Mouse (Mus musculus): ENCODE measurements around the gene Itfg1. TPM values are rescaled to one million over a fixed set of nuclear protein-coding genes. Genes with fewer than 3 reads are reported as not detected.
"Not testable (repeated sequence)": the region's sequence is repeated elsewhere in the genome, so short reads cannot be mapped to it uniquely, and the experiment has no call there.

Itfg1 gene
- total RNA-seq (2021), result 100 to 1,000 TPM; 193 to 199 TPM
- long read RNA-seq, experiment 1, transcript Itfg1-201 (18 exons, 3,306 nt), result major isoform, 392 of 434 reads
- long read RNA-seq, experiment 1, partial matches to known transcripts, result 14 of 434 reads
- long read RNA-seq, experiment 1, other reads (novel, unspliced or antisense), result 28 of 434 reads
- long read RNA-seq, experiment 2, transcript Itfg1-201 (18 exons, 3,306 nt), result major isoform, 243 of 275 reads
- long read RNA-seq, experiment 2, partial matches to known transcripts, result 12 of 275 reads
- long read RNA-seq, experiment 2, other reads (novel, unspliced or antisense), result 20 of 275 reads

DNA sequence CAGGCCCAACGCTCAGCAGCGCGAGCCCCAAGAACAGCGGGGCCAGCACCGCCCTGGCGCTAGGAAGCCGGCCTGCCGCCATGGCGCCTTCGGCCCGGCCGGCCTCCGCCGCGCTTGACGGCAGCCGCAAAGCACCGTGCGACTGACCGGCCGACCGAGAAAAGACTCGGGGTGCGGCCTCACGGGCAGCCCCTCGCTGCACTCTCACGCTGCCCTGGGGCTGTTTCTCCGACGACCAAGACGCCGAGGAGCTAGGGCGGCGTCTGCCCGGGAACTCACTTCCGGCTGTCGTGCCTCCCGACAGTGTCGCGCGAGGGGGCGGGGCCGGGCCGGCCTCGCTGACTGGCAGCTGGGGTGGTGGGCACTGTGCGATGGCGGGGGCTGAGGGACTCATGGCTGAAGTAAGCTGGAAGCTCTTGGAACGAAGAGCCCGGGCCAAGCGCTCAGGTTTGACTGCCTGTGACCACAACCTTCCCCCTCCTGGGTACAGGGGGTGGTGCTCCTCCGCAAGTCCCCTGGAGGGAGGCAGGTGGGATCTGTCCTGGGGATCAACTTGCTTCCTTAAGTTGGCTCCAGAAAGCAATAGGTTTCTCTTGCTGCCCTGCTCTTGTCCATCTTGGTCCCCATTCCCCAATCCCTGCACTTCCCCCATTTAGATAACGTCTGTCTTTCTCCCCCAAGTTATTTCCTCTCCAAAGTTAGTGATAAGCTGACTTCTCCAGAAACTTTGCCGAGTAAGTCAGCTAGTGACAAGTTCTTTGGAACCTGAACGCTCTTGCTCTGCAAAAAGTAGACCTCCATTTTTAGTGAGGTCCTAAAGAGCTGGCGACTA lies at the start of gene Itfg1, which contains the start of gene Phkb:
TSS of gene Itfg1 (minus strand) at position 265 of the 832 bp plus-strand sequence.
TSS of gene Phkb (plus strand) at position 303 of the 832 bp plus-strand sequence.
- peak; percentile 88 to 90 for DNase-seq (ENCODE audit: low spot score in 2 of 2)
- intact Hi-C loops (cut with DNase I), result loop anchor here (10.0 kb wide), 1 partner anchor 744 kb away; the partner anchor contains the start of gene Abcc12

DNA sequence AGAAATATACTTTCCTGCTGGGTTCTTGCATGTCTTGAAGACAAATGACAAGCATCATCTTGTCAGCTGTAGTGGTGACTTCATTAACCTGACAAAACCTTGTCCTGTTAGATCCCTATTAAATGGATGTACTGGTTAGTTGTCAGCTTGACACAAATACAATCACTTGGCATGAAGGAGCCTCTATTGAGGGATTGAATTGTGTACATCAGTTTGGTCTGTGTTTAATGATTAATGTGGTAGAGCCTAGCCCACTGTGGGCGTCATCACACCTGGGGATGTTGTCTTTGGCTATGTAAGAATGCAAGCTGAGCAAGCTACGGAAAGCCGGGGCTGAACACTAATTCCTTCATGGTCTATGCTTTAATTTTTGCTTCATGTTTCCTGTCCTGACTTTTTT lies 44.1 kb upstream of the Itfg1 start:
- DNase-seq (ENCODE audit: low spot score in 2 of 2), result no peak
- intact Hi-C loops (cut with DNase I), result no loop called here

DNA sequence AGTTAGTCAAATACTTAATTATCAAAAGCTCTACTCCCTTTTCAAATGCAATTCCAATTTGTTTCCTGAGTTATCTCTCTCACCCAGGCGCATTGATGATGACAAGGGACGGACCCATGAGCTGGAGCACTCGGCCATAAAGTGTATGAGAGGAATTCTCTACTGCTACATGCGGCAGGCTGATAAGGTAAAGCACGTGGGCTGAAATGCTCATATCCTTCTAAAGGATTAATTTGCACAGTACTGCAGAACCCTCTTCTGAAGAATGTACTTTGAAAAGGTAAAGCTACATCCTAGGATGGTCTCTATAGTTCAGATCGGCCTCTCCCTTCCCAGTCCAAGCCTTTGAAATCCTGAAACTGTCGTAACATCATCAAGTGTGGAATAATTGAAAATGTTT lies 38.9 kb upstream of the Itfg1 start:
- intact Hi-C loops (cut with DNase I), result no loop called here

DNA sequence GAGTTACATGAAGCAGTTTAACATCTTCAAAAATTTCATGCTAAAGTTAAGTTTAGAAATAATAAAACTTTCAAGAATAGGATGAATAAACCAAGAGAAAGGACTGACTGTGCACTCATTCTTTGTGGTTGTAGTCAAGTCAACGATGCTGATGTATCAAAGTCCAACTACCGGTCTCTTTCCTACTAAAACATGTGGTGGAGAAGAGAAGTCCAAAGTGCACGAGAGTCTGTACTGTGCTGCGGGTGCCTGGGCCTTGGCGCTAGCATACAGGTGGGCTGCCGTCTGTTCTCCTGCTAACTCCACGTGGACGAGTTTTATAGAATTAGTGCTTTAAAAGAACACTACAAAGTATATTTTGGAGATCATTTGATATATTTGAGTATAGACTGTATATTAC lies 37.3 kb upstream of the Itfg1 start:
- no peak for DNase-seq (ENCODE audit: low spot score in 2 of 2)
- intact Hi-C loops (cut with DNase I), result no loop called here

More for the DNA sequence above, 38.9 kb upstream of the Itfg1 start:
- no peak for DNase-seq (ENCODE audit: low spot score in 2 of 2)

DNA sequence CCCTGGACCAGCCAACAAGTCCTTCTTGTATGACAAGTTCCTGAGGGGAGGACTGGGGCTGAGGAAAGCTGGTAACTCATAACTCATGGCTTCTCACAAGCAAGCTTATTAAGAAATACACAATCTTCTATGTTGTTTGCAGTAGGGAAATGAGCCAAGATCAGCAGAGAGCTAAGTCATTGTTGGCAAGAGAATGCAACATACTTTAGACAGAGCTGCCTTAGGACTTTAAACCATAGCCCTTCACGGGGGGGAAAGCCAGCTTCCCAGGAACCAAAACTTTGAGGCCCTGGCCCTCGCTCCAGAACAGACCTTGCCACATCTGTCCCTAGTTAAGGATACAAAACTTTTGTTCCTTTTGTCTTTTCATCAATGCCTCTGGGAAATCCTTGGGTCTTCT lies 30.9 kb upstream of the Itfg1 start:
- intact Hi-C loops (cut with DNase I), result no loop called here
- DNase-seq (ENCODE audit: low spot score in 2 of 2), result no peak

DNA sequence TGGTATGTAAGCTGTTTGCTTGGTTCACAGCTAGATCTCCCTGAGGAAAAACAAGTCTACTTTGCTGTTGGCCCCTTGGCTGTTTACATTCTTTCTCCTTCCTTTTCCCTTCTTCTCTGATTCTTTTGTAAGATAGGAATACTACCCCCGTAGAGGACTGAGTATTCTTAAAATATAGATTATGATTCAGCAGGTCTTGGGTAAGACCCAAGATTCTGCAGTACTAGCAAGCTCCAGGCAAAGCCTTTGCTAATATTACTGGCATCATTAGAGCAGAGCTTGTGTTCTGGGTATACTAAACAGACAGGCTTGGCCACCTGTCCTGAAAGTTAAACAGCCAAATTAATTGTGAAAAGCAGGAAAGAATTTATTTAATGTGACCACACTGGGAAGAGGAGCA lies 21.7 kb upstream of the Itfg1 start:
- intact Hi-C loops (cut with DNase I), result no loop called here
- no peak for DNase-seq (ENCODE audit: low spot score in 2 of 2)

DNA sequence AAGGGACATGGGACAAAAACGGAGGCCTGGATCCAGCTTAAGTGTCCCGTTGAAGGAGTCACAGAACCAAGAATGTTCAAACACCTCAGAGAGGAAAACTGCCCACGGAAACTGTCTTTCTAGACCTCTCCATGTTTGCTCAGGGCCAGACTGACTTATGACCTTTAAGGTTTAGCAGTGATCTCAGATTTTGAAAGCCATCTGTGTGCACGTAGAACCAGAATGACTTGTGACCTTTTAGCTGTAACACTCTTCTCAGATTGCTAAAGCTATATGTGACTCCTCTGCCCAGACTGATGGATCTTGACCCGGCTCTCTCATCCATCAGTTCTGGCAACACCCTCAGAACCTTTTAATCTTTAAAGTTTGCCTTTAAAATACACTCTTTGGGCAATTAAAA lies 19.9 kb upstream of the Itfg1 start:
- no peak for DNase-seq (ENCODE audit: low spot score in 2 of 2)
- intact Hi-C loops (cut with DNase I), result no loop called here

DNA sequence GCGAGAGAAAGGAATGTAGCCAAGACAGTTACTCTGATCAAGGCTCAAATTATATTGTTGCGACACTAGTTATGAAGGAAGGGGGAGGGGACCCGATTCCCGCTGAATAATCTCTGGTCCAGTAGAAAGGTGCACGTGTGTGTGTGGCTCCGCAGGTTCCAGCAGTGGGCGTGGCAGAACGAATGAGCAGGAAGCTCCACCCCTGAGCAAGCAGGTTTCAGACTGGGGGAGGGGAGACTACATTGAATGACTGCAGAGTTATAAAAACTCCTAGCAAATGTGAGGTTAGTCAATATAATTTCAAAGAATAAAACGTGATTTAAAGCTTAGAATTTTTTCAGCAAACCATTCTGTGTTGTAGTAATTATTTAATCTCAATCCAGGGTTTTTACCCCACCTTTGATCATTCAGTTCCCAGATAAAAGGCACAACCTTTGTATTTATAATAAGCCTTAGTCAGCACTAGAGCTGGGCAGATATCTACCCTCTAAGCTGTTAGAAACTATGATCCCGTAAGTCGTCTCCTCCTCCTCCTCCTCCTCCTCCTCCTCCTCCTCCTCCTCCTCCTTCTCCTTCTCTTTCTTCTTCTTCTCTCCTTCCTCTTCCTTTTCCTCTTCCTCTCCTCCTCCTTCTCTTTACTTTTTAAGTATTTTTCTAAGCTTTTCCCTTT lies 16.6 kb upstream of the Itfg1 start:
- intact Hi-C loops (cut with DNase I); DNase-seq (ENCODE audit: low spot score in 2 of 2): not testable (repeated sequence)

DNA sequence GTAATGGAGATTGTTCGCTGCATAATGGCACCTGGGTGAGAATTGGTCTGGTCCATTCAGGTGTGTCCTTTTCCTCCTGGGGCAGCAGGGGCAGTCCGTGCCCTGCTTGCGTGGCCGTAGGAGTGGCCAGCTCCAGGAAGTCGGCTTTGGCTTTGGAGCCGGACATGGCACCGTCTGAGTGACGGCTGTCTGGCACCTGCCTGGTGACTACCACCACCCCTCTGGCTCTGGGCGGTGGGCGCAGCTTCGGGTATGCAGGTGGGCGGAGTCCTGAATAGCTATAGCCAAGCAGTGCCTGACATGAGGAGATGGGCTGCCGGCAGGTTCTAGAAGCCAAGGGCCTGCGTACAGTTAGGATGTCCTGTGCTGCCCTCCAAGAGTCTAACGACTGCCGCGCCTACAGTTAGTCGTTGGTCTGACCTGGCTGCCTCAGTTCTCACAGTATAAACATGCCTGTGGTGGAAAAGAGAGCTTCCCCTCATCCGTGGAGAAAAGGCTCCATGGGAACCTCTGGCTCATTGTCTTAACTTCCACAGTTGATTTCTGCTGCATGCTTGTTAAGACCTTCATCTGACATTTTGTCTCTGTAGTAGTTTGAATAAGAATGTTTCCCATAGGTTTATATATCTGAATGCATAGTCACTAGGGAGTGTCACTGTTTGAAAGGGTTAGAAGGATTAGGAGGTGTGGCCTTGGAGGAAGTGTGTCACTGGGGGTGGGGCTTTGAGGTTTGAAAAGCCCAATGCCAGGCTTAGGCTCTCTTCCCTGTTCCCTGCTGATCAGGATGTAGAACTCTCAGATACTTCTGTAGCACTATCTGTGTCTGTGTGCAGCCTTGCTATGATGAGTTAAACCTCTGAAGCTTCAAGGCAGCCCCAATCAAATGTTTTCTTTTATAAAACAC lies 13.8 kb upstream of the Itfg1 start:
- intact Hi-C loops (cut with DNase I), result no loop called here
- no peak for DNase-seq (ENCODE audit: low spot score in 2 of 2)

DNA sequence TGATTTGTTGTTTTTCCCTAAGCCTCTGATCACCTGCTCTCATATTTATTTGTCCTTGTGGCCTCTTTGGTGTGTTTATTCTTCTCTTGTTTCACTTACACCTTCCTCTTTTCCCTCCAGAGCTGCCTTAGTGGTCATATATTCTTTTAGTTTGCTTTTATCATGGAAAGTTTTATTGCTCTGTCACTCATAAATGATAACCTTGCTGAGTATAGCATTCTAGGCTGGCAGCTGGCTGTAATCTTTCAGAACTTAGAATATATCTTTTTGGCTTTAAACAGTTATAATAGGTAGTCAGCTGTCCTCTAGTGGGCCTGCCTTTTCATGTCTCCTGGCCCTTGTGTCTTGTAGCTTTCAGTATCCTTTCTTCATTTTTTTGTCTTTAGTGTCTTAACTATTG lies 5.2 kb upstream of the Itfg1 start:
- no peak for DNase-seq (ENCODE audit: low spot score in 2 of 2)
- intact Hi-C loops (cut with DNase I), result loop anchor here (10.0 kb wide), 1 partner anchor 739 kb away; the partner anchor contains the start of gene Abcc12

DNA sequence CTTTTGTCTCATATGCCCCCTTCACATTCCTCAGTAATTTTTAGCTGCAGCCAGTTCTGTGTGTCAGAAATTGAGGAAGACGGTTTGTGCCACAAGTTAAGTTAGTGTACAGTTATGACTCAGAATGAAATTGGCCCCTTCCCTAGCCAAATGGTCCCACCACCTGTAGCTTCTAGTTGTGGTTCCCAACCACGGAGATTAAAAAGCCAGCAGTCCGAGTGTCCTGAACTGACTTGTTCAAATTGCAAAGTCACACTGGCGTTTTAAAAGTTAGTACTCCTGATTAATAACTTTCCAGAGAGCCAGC lies 721 bp upstream of the Itfg1 start:
- DNase-seq (ENCODE audit: low spot score in 2 of 2), result no peak
- intact Hi-C loops (cut with DNase I), result loop anchor here (10.0 kb wide), 1 partner anchor 743 kb away; the partner anchor contains the start of gene Abcc12

DNA sequence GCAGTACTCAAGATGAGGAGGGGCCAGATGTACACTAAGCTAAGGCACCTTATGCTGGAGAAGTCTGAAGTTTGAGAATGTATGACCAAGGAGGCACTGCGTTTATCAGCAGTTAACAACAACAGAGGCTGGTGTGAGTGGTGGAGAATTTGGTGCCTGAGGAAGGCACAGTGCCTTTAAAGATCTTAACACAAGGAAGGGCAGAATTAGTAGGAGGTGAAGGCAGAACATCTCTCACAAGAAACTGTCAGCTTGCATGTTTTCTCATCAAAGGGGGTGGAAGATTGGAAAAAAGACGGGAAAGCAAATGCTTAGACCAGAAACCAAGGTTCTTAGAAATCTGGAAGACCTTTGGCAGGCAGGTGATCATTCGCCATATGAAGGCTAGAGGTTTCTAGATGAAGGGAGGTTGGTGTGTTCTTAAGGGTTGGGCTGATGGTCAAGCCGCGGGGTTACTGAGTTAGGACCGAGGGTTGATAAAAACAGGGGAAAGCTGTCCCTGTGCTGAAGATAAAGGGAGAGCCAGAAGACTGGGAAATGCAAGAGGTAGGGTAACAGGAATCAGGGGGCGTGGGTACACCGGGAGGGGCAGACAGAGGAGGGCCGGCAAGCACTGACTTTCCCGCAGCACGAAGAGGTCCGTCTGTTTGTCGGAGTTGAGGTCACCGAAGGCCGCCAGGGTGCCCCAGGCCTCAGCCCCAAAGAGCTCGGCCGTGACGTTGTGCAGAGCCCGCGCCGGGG lies 635 bp downstream of the Itfg1 start:
- DNase-seq (ENCODE audit: low spot score in 2 of 2), result peak in 1 of 2 experiments; percentile 3

DNA sequence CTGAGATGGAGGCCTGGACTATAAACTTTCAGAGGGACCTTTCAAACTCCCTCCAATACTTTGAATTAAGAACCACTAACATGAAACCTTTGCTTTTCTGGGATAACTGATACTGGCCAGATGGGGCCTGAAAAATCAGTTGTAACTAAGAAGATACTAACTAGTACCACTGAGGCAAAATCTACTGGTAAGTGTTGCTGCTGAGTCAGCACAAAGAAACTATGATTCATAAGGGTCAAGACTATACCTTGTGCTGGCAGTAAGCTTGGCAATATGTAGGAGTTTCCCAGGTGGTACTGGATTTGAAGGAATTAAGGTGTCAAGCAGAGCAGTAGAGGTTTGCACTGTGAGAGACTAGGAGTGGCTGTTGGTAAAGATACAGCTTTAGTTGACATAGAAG lies 27.1 kb downstream of the Itfg1 start:
- no peak for DNase-seq (ENCODE audit: low spot score in 2 of 2)
- intact Hi-C loops (cut with DNase I), result no loop called here

More for the DNA sequence above, 635 bp downstream of the Itfg1 start:
- intact Hi-C loops (cut with DNase I), result loop anchor here (10.0 kb wide), 1 partner anchor 745 kb away; the partner anchor contains the start of gene Abcc12

DNA sequence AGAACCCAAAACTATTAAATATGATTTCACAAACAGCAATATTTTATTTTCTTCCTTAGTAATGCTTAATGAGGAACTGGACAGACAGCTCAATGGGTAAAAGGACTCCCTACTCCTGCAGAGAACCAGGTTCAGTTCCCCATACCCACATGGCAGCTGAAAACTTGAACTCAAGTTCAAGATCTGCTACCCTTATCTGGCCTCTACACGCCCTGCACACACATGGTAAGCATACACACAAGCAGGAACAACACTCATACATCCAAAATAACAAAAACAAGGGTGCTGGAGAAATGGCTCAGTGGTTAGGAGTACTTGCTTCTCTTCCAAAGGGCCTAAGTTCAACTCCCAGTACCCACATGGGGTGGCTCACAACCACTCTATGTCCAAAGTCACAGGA lies 39.3 kb downstream of the Itfg1 start:
- no peak for DNase-seq (ENCODE audit: low spot score in 2 of 2)
- intact Hi-C loops (cut with DNase I), result no loop called here

DNA sequence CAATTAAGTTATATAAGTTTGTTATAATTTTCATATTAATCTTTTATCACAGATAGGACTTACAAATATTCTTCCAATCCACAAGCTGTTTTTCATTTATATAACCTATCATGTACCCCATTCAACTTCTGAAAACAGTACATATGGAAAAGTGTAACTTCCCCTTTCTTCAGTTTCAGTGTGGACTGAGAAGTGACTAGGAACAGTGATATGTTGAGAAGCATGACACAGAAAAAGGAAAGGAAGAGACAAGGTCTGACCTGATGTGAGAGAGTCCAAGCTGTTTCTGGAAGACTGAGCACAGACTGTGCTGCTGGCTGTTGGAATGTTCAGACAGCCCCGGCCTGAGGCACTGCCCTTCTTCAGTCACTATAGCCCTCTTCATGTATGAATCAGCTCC lies 40.6 kb downstream of the Itfg1 start:
- intact Hi-C loops (cut with DNase I), result no loop called here

DNA sequence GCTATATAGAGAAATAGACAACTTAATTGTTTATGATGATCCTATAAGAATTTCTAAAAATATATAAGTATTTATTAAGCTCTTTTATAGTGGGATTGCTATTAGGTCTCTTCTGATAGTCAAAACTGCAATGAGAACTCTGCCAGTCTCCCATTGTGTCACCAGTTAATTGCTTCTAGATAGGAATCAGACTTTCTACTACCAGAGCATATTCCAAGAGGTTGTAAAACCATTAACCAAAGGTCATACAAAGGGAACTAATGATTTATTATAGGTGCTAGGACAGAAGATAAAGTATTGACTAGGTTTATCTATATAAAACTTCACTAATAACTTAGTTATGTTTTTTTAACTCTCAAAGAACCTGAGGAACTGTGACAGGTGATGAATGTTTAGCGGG lies 44.3 kb downstream of the Itfg1 start:
- intact Hi-C loops (cut with DNase I), result not testable (repeated sequence)

More for the DNA sequence above, 40.6 kb downstream of the Itfg1 start:
- no peak for DNase-seq (ENCODE audit: low spot score in 2 of 2)

DNA sequence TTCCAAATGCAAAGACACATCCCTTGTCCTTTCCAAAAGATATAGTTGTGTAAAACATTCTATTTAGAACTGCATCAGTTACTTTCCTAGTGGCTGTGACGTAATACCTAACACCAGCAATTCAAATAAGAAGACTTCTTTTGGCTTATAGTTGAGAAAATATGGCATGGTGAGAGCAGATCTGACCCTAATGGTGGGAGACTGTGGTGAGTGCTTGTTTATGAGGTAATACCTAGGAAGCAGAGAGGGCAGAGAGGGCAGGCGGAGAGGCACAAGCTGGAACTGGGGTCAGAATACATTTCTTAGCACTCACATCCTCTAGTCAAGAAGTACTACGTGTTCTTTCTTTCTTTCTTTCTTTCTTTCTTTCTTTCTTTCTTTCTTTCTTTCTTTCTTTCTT lies 52.4 kb downstream of the Itfg1 start:
- intact Hi-C loops (cut with DNase I), result no loop called here
- no peak for DNase-seq (ENCODE audit: low spot score in 2 of 2)

More for the DNA sequence above, 44.3 kb downstream of the Itfg1 start:
- not testable (repeated sequence) for DNase-seq (ENCODE audit: low spot score in 2 of 2)

DNA sequence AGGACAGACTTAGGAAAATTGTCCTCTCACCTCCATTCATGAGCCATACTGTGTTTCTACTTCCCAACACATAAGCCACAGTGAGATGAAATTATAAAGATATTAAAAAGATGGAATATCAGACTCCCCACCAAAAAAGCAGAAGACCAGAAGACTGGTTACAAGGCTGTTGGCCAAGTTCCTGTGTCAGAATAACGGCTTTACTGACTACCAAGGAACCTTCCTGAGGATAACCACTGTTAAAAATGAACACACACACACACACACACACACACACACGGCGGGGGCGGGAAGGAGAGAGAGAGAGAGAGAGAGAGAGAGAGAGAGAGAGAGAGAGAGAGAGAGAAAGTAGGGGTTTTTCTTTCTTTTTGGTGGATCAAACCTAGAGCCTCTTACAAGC lies 52.8 kb downstream of the Itfg1 start:
- no peak for DNase-seq (ENCODE audit: low spot score in 2 of 2)
- intact Hi-C loops (cut with DNase I), result no loop called here

Data from left cerebral cortex, postnatal 14 days (tissue).